Mouse (Mus musculus): ENCODE results near the gene Prpf38b. TPM values are rescaled to one million over a fixed set of nuclear protein-coding genes. Genes with fewer than 3 reads are reported as not detected.
"Not testable (repeated sequence)": the region's sequence is repeated elsewhere in the genome, so short reads cannot be mapped to it uniquely, and the experiment has no call there.

The Prpf38b gene
- polyA plus RNA-seq, 1 experiment from 2014 or later, result 55.8 TPM

- Histone ChIP-seq H3K27me3 (replicated peaks) (no peaks in the 10 kb centered on the region), H3K4me3 (no peak overlapping the region), H3K27ac (no peak overlapping the region), H3K4me1 (peaks cover 3% of the 10 kb centered on the region; the same call in 1 of the 2 replicates), H3K9ac (no peak overlapping the region), H3K36me3 (replicated peaks) (no peaks in the 10 kb centered on the region), H3K9me3 (no peaks in the 10 kb centered on the region), H3K4me2 (no peak overlapping the region)
- no peak for ATAC-seq (replicated peaks)
- 43% methylated on average over 2 of the region's 2 CpGs for WGBS
These were observed 32.4 kb downstream of the Prpf38b start for GRCm38 (mm10) chr3:108879129-108879528.

GRCm38 (mm10) chr3:108870631-108871030, 40.9 kb downstream of the Prpf38b start:
- Histone ChIP-seq H3K27me3 (replicated peaks) (no peaks in the 10 kb centered on the region), H3K27ac (no peak overlapping the region), H3K9ac (no peak overlapping the region), H3K9me3 (no peaks in the 10 kb centered on the region), H3K36me3 (replicated peaks) (no peaks in the 10 kb centered on the region), H3K4me1 (no peaks in the 10 kb centered on the region), H3K4me3 (no peak overlapping the region), H3K4me2 (no peak overlapping the region)
- WGBS, result 85% methylated on average over 6 of the region's 6 CpGs
- no peak for ATAC-seq (replicated peaks)

GRCm38 (mm10) chr3:108867449-108867848, 44.1 kb downstream of the Prpf38b start:
- H3K9me3 ChIP-seq, result no peaks in the 10 kb centered on the region
- no peak overlapping the region for H3K27ac ChIP-seq
- H3K9ac ChIP-seq, result no peak overlapping the region
- H3K36me3 ChIP-seq (replicated peaks), result no peaks in the 10 kb centered on the region
- 97% methylated on average over 3 of the region's 3 CpGs for WGBS
- no peak overlapping the region for H3K4me2 ChIP-seq
- no peaks in the 10 kb centered on the region for H3K27me3 ChIP-seq (replicated peaks)
- ATAC-seq (replicated peaks), result no peak
- no peaks in the 10 kb centered on the region for H3K4me1 ChIP-seq
- no peak overlapping the region for H3K4me3 ChIP-seq

GRCm38 (mm10) chr3:108865676-108866075, 45.9 kb downstream of the Prpf38b start:
- no peak overlapping the region for H3K9ac ChIP-seq
- H3K4me1 ChIP-seq, result no peaks in the 10 kb centered on the region
- H3K36me3 ChIP-seq (replicated peaks), result no peaks in the 10 kb centered on the region
- no peak for ATAC-seq (replicated peaks)
- no peak overlapping the region for H3K4me2 ChIP-seq
- 89% methylated on average over 3 of the region's 3 CpGs for WGBS
- no peak overlapping the region for H3K4me3 ChIP-seq
- H3K9me3 ChIP-seq, result no peaks in the 10 kb centered on the region
- H3K27ac ChIP-seq, result no peak overlapping the region
- H3K27me3 ChIP-seq (replicated peaks), result no peaks in the 10 kb centered on the region

- Histone ChIP-seq H3K4me2 (no peak overlapping the region), H3K9ac (no peak overlapping the region), H3K27ac (no peak overlapping the region), H3K27me3 (replicated peaks) (no peaks in the 10 kb centered on the region), H3K36me3 (replicated peaks) (no peaks in the 10 kb centered on the region), H3K4me3 (no peak overlapping the region), H3K4me1 (no peaks in the 10 kb centered on the region), H3K9me3 (no peaks in the 10 kb centered on the region)
- WGBS, result 25% methylated on average over 3 of the region's 3 CpGs
- ATAC-seq (replicated peaks), result no peak
These were observed 46.4 kb downstream of the Prpf38b start for GRCm38 (mm10) chr3:108865129-108865528.

GRCm38 (mm10) chr3:108863091-108863490, 48.4 kb downstream of the Prpf38b start:
- no peak for ATAC-seq (replicated peaks)
- H3K4me2 ChIP-seq, result no peak overlapping the region
- peaks cover 6% of the 10 kb centered on the region for H3K4me1 ChIP-seq

GRCm38 (mm10) chr3:108862282-108862681, 49.2 kb downstream of the Prpf38b start:
- H3K36me3 ChIP-seq (replicated peaks); H3K27ac ChIP-seq; H3K27me3 ChIP-seq (replicated peaks); ATAC-seq (replicated peaks); H3K9ac ChIP-seq; H3K4me2 ChIP-seq; H3K4me3 ChIP-seq; H3K9me3 ChIP-seq; H3K4me1 ChIP-seq: not testable (repeated sequence)
- 98% methylated on average over 4 of the region's 4 CpGs for WGBS

More at GRCm38 (mm10) chr3:108863091-108863490, 48.4 kb downstream of the Prpf38b start:
- no peaks in the 10 kb centered on the region for H3K9me3 ChIP-seq
- no peaks in the 10 kb centered on the region for H3K27me3 ChIP-seq (replicated peaks)
- no peak overlapping the region for H3K4me3 ChIP-seq
- no peak overlapping the region for H3K27ac ChIP-seq
- no peaks in the 10 kb centered on the region for H3K36me3 ChIP-seq (replicated peaks)
- 87% methylated on average over 10 of the region's 10 CpGs for WGBS
- H3K9ac ChIP-seq, result no peak overlapping the region

GRCm38 (mm10) chr3:108860786-108861185, 50.7 kb downstream of the Prpf38b start:
- no peak for ATAC-seq (replicated peaks)
- peaks cover 11% of the 10 kb centered on the region for H3K4me1 ChIP-seq
- no peak overlapping the region for H3K4me2 ChIP-seq
- H3K36me3 ChIP-seq (replicated peaks), result no peaks in the 10 kb centered on the region
- WGBS, result 57% methylated on average over 2 of the region's 2 CpGs
- H3K9ac ChIP-seq, result no peak overlapping the region
- no peaks in the 10 kb centered on the region for H3K27me3 ChIP-seq (replicated peaks)
- H3K27ac ChIP-seq, result no peak overlapping the region
- no peak overlapping the region for H3K4me3 ChIP-seq
- H3K9me3 ChIP-seq, result no peaks in the 10 kb centered on the region

- H3K36me3 ChIP-seq (replicated peaks), result no peaks in the 10 kb centered on the region
- H3K4me2 ChIP-seq, result peak overlapping the region; percentile 12; the same call in 1 of the 2 replicates
- H3K9me3 ChIP-seq, result no peaks in the 10 kb centered on the region
- H3K27ac ChIP-seq, result peak overlapping the region; percentile 71
- H3K9ac ChIP-seq, result no peak overlapping the region
- H3K27me3 ChIP-seq (replicated peaks), result no peaks in the 10 kb centered on the region
- H3K4me1 ChIP-seq, result peaks cover 14% of the 10 kb centered on the region
- ATAC-seq (replicated peaks), result peak; percentile 89
- WGBS, result 12% methylated on average over 7 of the region's 7 CpGs
- H3K4me3 ChIP-seq, result no peak overlapping the region
These were observed 53.2 kb downstream of the Prpf38b start for GRCm38 (mm10) chr3:108858231-108858770.

GRCm38 (mm10) chr3:108857714-108858113, 53.8 kb downstream of the Prpf38b start:
- H3K4me2 ChIP-seq, result no peak overlapping the region
- H3K27me3 ChIP-seq (replicated peaks), result no peaks in the 10 kb centered on the region
- 83% methylated on average over 1 of the region's 1 CpGs for WGBS
- H3K4me3 ChIP-seq, result no peak overlapping the region
- peak overlapping the region; percentile 71 for H3K27ac ChIP-seq
- peaks cover 14% of the 10 kb centered on the region for H3K4me1 ChIP-seq
- H3K9ac ChIP-seq, result no peak overlapping the region
- H3K9me3 ChIP-seq, result no peaks in the 10 kb centered on the region
- ATAC-seq (replicated peaks), result peak; percentile 4; the same call in 1 of the 2 replicates
- H3K36me3 ChIP-seq (replicated peaks), result no peaks in the 10 kb centered on the region

GRCm38 (mm10) chr3:108857124-108857470, 54.4 kb downstream of the Prpf38b start:
- H3K36me3 ChIP-seq (replicated peaks), result no peaks in the 10 kb centered on the region

GRCm38 (mm10) chr3:108856386-108857123, 55.0 kb downstream of the Prpf38b start:
- no peak overlapping the region for H3K9ac ChIP-seq
- H3K36me3 ChIP-seq (replicated peaks), result no peaks in the 10 kb centered on the region
- peaks cover 14% of the 10 kb centered on the region for H3K4me1 ChIP-seq
- no peak for ATAC-seq (replicated peaks)
- no peaks in the 10 kb centered on the region for H3K9me3 ChIP-seq
- H3K27ac ChIP-seq, result no peak overlapping the region
- H3K27me3 ChIP-seq (replicated peaks), result no peaks in the 10 kb centered on the region
- 40% methylated on average over 8 of the region's 8 CpGs for WGBS
- no peak overlapping the region for H3K4me2 ChIP-seq
- no peak overlapping the region for H3K4me3 ChIP-seq

More at GRCm38 (mm10) chr3:108857124-108857470, 54.4 kb downstream of the Prpf38b start:
- no peak overlapping the region for H3K4me3 ChIP-seq
- 30% methylated on average over 3 of the region's 3 CpGs for WGBS
- H3K27ac ChIP-seq, result no peak overlapping the region
- H3K9ac ChIP-seq, result no peak overlapping the region
- no peak overlapping the region for H3K4me2 ChIP-seq
- peaks cover 14% of the 10 kb centered on the region for H3K4me1 ChIP-seq
- no peak for ATAC-seq (replicated peaks)
- no peaks in the 10 kb centered on the region for H3K27me3 ChIP-seq (replicated peaks)
- H3K9me3 ChIP-seq, result no peaks in the 10 kb centered on the region

- Histone ChIP-seq H3K27ac (peak overlapping the region; percentile 8), H3K36me3 (replicated peaks) (no peaks in the 10 kb centered on the region), H3K4me2 (no peak overlapping the region), H3K27me3 (replicated peaks) (no peaks in the 10 kb centered on the region), H3K4me1 (peaks cover 14% of the 10 kb centered on the region), H3K9ac (no peak overlapping the region), H3K4me3 (no peak overlapping the region), H3K9me3 (no peaks in the 10 kb centered on the region)
- whole genome bisulfite sequencing, result 70% methylated on average over 10 of the region's 10 CpGs
- ATAC-seq (replicated peaks), result no peak
These were observed 55.7 kb downstream of the Prpf38b start for GRCm38 (mm10) chr3:108855864-108856263.

All from midbrain, embryonic 15.5 days (tissue).